Mouse (Mus musculus) retina, embryonic 14.5 days (tissue): Measurements from ENCODE around the gene Ubtd2.
"Not testable (repeated sequence)": the region's sequence is repeated elsewhere in the genome, so short reads cannot be mapped to it uniquely, and the experiment has no call there.

Source experiments
- DNase-seq: peaks from one replicate; pipeline ENCODE4 v3.0.0-alpha.2; 2015; ENCODE audit warnings: low spot score

Ubtd2 gene

DNA sequence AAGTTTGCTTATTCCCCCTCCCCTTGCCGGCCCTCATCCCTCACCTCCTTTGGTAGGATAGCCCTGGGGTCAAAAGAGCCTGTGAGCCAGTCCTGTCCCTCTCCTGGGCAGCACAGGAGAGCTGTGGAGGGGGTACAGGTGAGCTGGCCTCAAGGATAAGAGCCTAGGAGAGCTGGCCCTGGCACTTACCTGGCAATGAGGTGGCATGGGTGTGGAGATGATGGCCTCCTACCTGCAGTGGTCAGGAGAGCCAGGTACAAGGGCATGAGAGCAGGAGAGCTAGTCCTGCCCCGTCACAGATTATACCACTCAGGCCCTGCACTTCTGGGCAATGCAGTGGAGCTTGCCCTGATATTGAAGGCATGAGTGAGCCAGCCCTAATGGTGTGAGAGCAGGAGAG lies 9.1 kb downstream of the Ubtd2 start:
- DNase-seq = no peak

DNA sequence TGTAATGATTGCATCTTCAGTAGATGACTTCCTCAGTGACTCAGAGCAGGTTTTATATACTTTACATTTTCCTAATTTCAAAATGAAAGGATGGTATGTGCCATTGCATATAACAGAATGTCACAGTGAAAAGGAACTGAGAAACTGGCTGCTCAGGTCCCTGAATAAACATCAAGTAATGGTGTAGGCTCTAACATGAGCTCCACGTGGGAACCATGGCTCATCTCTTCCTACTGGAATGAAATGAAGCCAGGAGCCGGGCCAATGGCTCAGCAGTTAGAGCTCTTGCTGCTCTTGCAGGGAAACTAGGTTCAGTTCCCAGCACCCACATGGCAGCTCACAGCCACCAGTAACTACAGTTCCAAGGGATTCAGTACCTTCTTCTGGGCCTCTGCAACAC lies 16.8 kb downstream of the Ubtd2 start:
- DNase-seq = no peak

GRCm38 (mm10) chr11:32474725-32475124 lies 19.6 kb downstream of the Ubtd2 start:
- DNase-seq = no peak

GRCm38 (mm10) chr11:32475487-32476236 lies 20.5 kb downstream of the Ubtd2 start:
- no peak for DNase-seq

DNA sequence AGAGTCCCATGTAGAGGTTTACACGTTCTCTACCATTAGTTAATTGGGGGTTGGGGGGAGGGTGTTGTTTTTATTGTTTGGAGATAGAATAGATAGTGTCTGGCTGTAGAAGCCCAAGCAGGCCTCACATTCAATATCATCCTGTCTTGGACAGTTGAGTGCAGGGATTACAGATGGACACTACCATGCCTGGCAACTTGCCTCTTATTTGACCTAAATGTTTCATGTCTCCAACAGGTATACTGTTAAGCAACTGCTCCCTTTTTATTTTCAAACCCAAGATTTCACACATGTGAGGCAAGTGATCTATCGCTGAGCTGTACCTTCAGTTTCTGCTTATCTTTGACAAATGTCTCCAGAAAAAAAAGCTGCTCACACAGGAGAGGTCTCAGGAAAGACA lies 26.4 kb downstream of the Ubtd2 start:
- no peak for DNase-seq

- DNase-seq = no peak
Observed at GRCm38 (mm10) chr11:32485290-32485689, 30.1 kb downstream of the Ubtd2 start.

DNA sequence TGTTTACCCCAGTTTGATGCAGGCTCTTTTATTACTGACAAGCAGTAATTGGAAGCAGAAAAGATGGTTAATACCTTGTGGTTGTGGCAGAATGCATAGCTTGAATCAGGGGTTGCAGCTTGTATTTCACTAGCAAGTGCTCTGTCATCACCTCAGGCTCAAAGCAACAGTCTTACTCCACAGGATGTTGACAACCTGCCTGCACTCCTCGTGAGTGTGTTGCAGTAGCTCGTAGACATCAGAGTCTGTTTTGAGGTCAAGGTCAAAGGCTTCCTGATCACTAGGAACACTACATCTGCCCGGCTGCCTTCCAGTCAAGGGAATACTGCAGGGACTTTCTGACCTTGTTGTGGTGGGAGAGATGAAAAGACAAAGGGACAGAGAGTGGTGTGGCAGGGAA lies 31.5 kb downstream of the Ubtd2 start:
- DNase-seq = no peak

GRCm38 (mm10) chr11:32487501-32487900 lies 32.3 kb downstream of the Ubtd2 start:
- DNase-seq = no peak

- no peak for DNase-seq
Observed at GRCm38 (mm10) chr11:32488344-32488743, 33.2 kb downstream of the Ubtd2 start.

DNA sequence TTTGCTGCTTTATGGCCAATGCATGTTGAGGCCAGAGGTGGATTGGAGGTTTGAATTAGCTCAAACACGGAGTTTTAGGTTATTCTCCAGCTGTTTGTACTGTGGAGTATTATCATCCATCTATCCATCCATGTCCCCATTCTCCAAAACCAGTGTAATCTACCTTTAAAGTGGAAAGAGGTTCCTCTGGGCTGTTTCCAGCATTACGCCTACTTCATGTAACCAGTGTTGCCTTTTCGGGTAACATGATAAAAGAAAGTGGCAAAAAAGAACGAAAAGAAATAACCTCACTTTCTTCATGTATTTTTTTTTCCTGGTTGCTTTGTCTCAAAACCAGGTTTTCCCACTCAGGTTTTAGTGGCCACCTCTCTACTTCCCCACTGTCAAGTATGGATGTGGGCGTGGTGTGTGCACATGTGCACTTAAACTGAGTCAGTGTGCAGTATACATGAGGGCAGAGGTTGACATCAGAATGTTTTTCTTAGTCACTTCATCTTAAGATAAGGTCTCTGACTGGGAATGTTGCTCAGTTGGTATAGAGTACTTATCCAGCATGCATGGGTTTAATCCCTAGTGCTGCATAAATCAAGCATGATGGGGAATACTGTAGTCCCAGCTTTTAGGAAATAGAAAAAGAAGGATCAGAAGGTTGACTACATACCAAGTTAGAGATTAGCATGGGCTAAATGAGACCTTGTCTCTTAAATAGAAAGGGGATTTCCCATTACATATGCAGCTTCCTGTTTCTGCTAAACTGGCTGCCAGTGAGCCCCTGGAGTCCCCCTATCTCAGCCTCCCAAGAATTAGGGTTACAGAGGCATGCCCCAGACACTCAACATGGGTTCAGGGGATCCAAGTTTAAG lies 33.9 kb downstream of the Ubtd2 start:
- DNase-seq = no peak

DNA sequence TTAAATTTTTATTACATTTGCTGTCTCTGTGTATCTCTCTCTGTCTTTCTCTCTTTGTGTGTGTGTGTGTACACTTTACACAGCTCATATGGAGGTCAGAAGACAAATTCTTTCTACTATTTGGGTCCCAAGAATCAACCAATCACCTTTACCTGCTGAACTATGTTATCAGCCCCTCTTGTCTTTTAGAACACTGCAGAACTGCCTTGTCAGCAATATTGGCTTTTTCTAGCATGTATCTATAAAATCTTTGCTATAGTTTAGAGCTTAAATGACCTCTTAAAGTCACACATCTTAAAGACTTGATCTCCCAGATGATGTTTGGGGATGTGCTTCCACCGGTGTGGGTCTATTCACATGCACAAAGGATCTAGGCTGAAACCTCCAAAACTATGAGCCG lies 35.9 kb downstream of the Ubtd2 start:
- DNase-seq = no peak

DNA sequence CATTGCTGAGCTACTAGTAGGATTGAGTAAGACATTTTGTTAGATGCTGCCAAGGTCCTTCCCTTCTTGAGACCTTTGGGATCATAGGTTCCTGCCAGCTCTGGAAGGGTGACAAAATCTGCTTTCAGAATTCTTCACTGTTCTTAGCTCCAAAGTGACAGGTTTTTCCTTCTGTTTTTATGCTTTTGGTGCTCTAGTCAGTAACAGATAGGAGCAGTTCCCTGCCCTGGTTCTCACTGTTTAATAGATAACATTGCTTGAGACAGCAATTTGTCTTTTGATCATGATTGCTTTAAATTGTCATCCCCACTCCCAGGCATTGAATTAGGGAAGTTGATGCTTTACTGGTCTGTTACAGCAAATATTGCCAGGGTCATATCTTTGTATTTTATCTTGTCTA lies 38.1 kb downstream of the Ubtd2 start:
- no peak for DNase-seq

DNA sequence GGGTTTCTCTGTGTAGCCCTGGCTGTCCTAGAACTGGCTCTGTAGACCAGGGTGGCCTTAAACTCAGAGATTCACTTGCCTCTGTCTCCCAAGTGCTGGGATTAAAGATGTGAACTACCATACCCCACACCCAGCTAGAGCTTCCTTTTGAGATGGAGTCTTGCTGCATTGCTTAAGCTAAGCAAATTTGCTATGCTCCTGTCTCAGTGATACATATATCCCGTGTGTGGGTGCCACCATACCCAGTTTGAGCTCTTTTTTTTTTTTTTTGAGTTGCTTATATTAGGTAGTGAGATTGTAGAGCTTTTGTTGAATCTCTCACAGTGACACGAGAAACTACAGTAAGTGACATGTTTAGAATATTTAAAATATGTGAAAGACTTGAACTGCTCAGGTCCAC lies 40.1 kb downstream of the Ubtd2 start:
- DNase-seq = no peak

DNA sequence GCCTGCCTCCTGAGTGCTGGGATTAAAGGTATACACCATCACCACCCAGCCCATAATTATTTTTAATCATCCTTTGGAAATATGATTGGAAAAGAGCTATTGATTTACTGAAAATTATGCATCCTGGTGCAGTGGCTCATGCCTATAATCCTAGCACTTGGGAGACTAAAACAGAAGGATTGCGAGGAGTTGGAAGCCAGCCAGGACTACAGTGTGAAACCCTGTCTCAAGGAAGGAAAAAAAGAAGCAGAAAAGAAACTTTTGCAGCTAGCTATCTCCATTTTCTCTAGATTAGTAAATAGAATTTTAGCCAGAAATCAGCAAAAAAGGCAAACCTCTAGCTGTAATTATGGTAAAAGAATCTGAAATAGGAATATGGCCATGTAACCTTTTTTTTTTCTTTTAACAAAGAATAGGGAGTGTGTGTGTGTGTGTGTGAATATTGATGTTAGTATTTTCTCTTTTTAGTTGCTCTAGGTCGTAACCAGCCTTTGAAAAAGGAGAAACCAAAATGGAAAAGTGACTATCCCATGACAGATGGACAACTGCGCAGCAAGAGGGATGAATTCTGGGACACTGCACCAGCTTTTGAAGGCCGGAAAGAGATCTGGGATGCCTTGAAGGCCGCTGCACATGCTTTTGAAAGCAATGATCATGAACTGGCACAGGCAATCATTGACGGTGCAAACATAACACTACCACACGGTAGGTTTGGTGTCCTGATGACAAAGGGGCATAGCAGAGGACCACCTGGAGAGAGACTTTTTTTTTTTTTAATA lies 43.8 kb downstream of the Ubtd2 start:
- DNase-seq = no peak

GRCm38 (mm10) chr11:32499931-32500330 lies 44.8 kb downstream of the Ubtd2 start:
- DNase-seq = no peak

DNA sequence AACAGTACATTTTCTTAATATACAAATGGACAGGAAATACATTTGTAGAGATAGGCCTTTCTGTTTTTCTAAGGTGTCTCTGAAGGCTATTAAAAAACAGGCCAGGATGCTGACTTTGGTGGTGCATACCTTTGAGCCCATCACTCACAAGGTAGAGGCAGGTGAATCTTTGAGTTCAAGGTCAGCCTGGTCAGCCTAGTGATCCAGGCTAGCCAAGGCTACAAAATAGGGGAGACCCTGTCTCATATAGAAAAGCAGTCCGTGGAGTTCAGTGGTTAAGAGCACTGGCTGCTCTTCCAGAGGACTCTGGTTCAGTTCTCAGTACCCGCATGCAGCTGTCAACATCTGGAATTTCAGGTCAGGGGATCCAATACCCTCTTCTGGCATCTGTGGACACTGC lies 48.5 kb downstream of the Ubtd2 start:
- DNase-seq = no peak

DNA sequence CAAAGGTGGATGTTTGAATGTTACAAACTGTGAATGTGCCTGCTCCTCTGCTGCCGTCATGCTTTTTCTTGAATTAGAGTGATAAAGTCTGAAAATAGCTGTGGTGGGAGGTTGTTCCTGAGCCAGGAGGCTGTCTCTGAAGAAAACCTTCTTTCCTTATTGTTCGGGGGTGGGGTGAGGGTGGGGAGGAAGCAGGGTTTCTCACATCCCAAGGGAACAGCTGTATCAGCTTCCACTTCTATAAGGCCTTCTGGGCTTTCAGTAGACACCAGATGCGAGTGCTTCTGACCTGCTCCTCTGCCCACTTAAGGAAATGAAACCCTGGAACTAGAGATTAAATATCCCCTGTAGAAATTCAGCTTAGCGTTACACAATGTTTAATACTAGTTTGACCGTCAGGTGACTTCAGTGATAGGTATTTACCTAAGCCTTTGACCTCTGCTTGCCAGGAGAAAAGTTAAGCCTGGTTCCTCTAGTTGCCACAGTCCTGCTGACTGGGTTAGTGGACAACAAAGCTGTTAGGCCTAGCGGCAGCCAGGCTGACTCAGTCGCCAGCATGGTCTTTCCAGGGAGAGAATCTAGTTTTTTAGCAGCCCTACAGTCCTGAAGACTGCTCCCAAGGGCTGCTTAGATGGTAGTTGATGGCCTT lies 50.0 kb downstream of the Ubtd2 start:
- no peak for DNase-seq

- DNase-seq = no peak
Observed at GRCm38 (mm10) chr11:32510930-32511329, 55.8 kb downstream of the Ubtd2 start.

DNA sequence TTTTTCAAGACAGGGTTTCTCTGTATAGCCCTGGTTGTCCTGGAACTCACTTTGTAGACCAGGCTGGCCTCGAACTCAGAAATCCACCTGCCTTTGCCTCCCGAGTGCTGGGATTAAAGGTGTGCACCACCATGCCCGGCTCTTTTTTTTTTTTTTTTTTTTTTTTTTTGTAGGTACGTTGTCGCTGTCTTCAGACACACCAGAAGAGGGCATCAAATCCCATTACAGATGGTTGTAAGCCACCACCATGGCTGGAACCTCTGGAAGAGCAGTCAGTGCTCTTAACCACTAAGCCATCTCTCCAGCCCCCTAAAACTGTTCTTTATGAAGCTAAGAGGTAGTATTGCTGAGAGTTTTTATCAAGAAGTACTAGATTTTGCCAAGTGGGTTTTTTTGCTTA lies 59.7 kb downstream of the Ubtd2 start:
- DNase-seq = not testable (repeated sequence)

- DNase-seq = no peak
Observed at GRCm38 (mm10) chr11:32516091-32516490, 60.9 kb downstream of the Ubtd2 start.

GRCm38 (mm10) chr11:32516916-32517712 lies 61.9 kb downstream of the Ubtd2 start:
- no peak for DNase-seq
